Mouse (Mus musculus) CH12.LX (cell line): Measurements from ENCODE around the gene Pcca. TPM values are rescaled to one million over a fixed set of nuclear protein-coding genes. Genes with fewer than 3 reads are reported as not detected.

ENCODE experiments used
- DNase-seq: peaks from one replicate; pipeline ENCODE4 v3.0.0-alpha.2; 2013; ENCODE audit errors: extremely low read depth
- H3K27ac ChIP-seq: 2 replicates; pipeline ENCODE4 v1.5.1; 2012; ENCODE audit warnings: low read depth, mild to moderate bottlenecking, control low read depth, moderate library complexity; ENCODE audit not compliant: insufficient read depth
- H3K27me3 ChIP-seq: replicated peaks from 2 replicates; pipeline ENCODE3; 2012; ENCODE audit warnings: inconsistent platforms
- H3K36me3 ChIP-seq, 2 experiments: replicated peaks in 1 of 2; 2 replicates each; pipeline versions ENCODE3 to v1.6.1; 2012; ENCODE audit warnings: inconsistent platforms in 1 of 2, low read length in 1 of 2, mild to moderate bottlenecking in 1 of 2, mixed read lengths in 1 of 2, moderate library complexity in 1 of 2; ENCODE audit not compliant: control insufficient read depth in 1 of 2, insufficient read depth in 1 of 2
- H3K4me1 ChIP-seq, 2 experiments: 2 replicates each; pipeline ENCODE4 v1.6.1; 2012; ENCODE audit warnings: inconsistent platforms in 1 of 2, moderate library complexity in 1 of 2; ENCODE audit not compliant: insufficient read depth in 2 of 2, control insufficient read depth in 1 of 2
- H3K4me2 ChIP-seq: 2 replicates; pipeline ENCODE4 v1.6.1; 2012; ENCODE audit warnings: low read depth, mild to moderate bottlenecking, control low read depth; ENCODE audit not compliant: poor library complexity, insufficient read depth, severe bottlenecking
- H3K4me3 ChIP-seq, 3 experiments: fragments of 150-350 bp in 1 of 3; sonication (generic) in 1 of 3; replicated peaks in 1 of 3; 2 replicates each; pipeline versions ENCODE3 to v1.5.1; 2011 to 2012; ENCODE audit warnings: low read depth in 2 of 3, low read length in 2 of 3, mild to moderate bottlenecking in 2 of 3, moderate library complexity in 2 of 3, control low read depth in 1 of 3, improper control_type of control experiment in 1 of 3, inconsistent platforms in 1 of 3, mixed read lengths in 1 of 3; ENCODE audit not compliant: poor library complexity in 1 of 3
- H3K79me2 ChIP-seq: replicated peaks from 2 replicates; pipeline ENCODE4 v1.6.1; 2012; ENCODE audit warnings: mild to moderate bottlenecking, moderate library complexity; ENCODE audit not compliant: control insufficient read depth, poor library complexity, insufficient read depth, severe bottlenecking; ENCODE audit errors: extremely low read depth
- H3K9ac ChIP-seq: 2 replicates; pipeline ENCODE4 v1.6.1; 2012; ENCODE audit warnings: low read depth, mild to moderate bottlenecking, control low read depth, moderate library complexity; ENCODE audit not compliant: insufficient read depth
- H3K9me3 ChIP-seq: replicated peaks from 2 replicates; pipeline ENCODE3; 2012; ENCODE audit warnings: low read length, inconsistent platforms, mixed read lengths
- CHD1 ChIP-seq: IDR thresholded peaks from 2 replicates; pipeline ENCODE4 v1.6.1; 2012; ENCODE audit warnings: low read depth, low read length, improper control_type of control experiment, inconsistent platforms
- CTCF ChIP-seq, 2 experiments: IDR thresholded peaks in 1 of 2; conservative IDR thresholded peaks in 1 of 2; 2 replicates each; pipeline ENCODE4 v1.5.1; 2011 to 2012; ENCODE audit warnings: low read depth in 2 of 2, low read length in 2 of 2, improper control_type of control experiment in 1 of 2, inconsistent platforms in 1 of 2, mild to moderate bottlenecking in 1 of 2, moderate library complexity in 1 of 2
- E2F4 ChIP-seq: IDR thresholded peaks from 2 replicates; pipeline ENCODE4 v1.6.1; 2011; ENCODE audit warnings: low read depth, low read length, improper control_type of control experiment; ENCODE audit not compliant: insufficient replicate concordance
- ELF1 ChIP-seq: IDR thresholded peaks from 2 replicates; pipeline ENCODE4 v1.6.1; 2014; ENCODE audit warnings: low read depth, mild to moderate bottlenecking, inconsistent platforms, low read length, improper control_type of control experiment
- ETS1 ChIP-seq: conservative IDR thresholded peaks from 2 replicates; pipeline ENCODE4 v1.6.1; 2012; ENCODE audit warnings: low read depth, mild to moderate bottlenecking, inconsistent platforms, low read length, improper control_type of control experiment, moderate library complexity
- HCFC1 ChIP-seq: IDR thresholded peaks from 2 replicates; pipeline ENCODE4 v1.6.1; 2012; ENCODE audit warnings: low read depth, mild to moderate bottlenecking, inconsistent platforms, low read length, improper control_type of control experiment
- IRF4 ChIP-seq: IDR thresholded peaks from 2 replicates; pipeline ENCODE4 v1.6.1; 2014; ENCODE audit warnings: low read depth, mild to moderate bottlenecking, inconsistent platforms, low read length, improper control_type of control experiment
- KAT2A ChIP-seq: IDR thresholded peaks from 2 replicates; pipeline ENCODE4 v1.6.1; 2012; ENCODE audit warnings: low read length, improper control_type of control experiment, inconsistent platforms; ENCODE audit not compliant: insufficient replicate concordance
- MAX ChIP-seq: IDR thresholded peaks from 2 replicates; pipeline ENCODE4 v1.6.1; 2011; ENCODE audit warnings: low read length, improper control_type of control experiment
- MYC ChIP-seq: IDR thresholded peaks from 2 replicates; pipeline ENCODE4 v1.6.1; 2011; ENCODE audit warnings: low read depth, mild to moderate bottlenecking, improper control_type of control experiment, low read length
- PAX5 ChIP-seq: IDR thresholded peaks from 2 replicates; pipeline ENCODE4 v1.6.1; 2012; ENCODE audit warnings: low read length, inconsistent platforms, mixed read lengths
- POLR2A ChIP-seq: IDR thresholded peaks from 2 replicates; pipeline ENCODE4 v1.6.1; 2011; ENCODE audit warnings: low read depth, mild to moderate bottlenecking, improper control_type of control experiment, low read length
- RAD21 ChIP-seq: IDR thresholded peaks from 2 replicates; pipeline ENCODE4 v1.6.1; 2011; ENCODE audit warnings: low read depth, mild to moderate bottlenecking, low read length, improper control_type of control experiment, moderate library complexity
- SIN3A ChIP-seq: IDR thresholded peaks from 2 replicates; pipeline ENCODE4 v1.6.1; 2012; ENCODE audit warnings: low read length, improper control_type of control experiment, inconsistent platforms
- SMC3 ChIP-seq: IDR thresholded peaks from 2 replicates; pipeline ENCODE4 v1.6.1; 2011; ENCODE audit warnings: low read depth, low read length, improper control_type of control experiment
- TCF12 ChIP-seq: IDR thresholded peaks from 2 replicates; pipeline ENCODE4 v1.6.1; 2014; ENCODE audit warnings: low read depth, mild to moderate bottlenecking, inconsistent platforms, low read length, improper control_type of control experiment
- UBTF ChIP-seq: IDR thresholded peaks from 2 replicates; pipeline ENCODE4 v1.6.1; 2012; ENCODE audit warnings: low read depth, mild to moderate bottlenecking, inconsistent platforms, low read length, improper control_type of control experiment, moderate library complexity
- ZC3H11A ChIP-seq: IDR thresholded peaks from 2 replicates; pipeline ENCODE4 v1.6.1; 2012; ENCODE audit warnings: low read depth, mild to moderate bottlenecking, inconsistent platforms, low read length, improper control_type of control experiment
- ZMIZ1 ChIP-seq: IDR thresholded peaks from 2 replicates; pipeline ENCODE4 v1.6.1; 2012; ENCODE audit warnings: low read depth, mild to moderate bottlenecking, inconsistent platforms, low read length, improper control_type of control experiment
- ZNF384 ChIP-seq: IDR thresholded peaks from 2 replicates; pipeline ENCODE4 v1.6.1; 2012; ENCODE audit warnings: low read depth, low read length, improper control_type of control experiment, inconsistent platforms
- dilution Hi-C: fragments of 300-500 bp; cut with MboI; formaldehyde crosslinking; loops from 2 replicates; pipeline ENCODE4 v1.14.3; 2020; ENCODE audit warnings: low sequenced_read_pairs; ENCODE audit not compliant: extremely low pct_unique_long_range_greater_than_20kb, extremely low pct_ligation_motif_present
- in situ Hi-C: fragments of 300-500 bp; cut with MboI; formaldehyde crosslinking; loops from 3 replicates; pipeline ENCODE4 v1.14.3; 2019; ENCODE audit warnings: low sequenced_read_pairs, low pct_ligation_motif_present, low pct_unique_long_range_greater_than_20kb, mixed read lengths
- polyA plus RNA-seq: library from polyadenylated mRNA; unstranded; fragments of >175 nt; gene quantifications from 2 replicates; pipeline ENCODE4 v1.2.1, GENCODE M21; 2012; ENCODE audit warnings: low read depth; ENCODE audit not compliant: insufficient read length
- total RNA-seq, 2 experiments: library from RNA; depleted of rRNA; stranded (reverse); fragments of 300-350 nt in 1 of 2; fragments of >200 nt in 1 of 2; gene quantifications; 2 replicates each; pipeline ENCODE4 v1.2.3; 2012 to 2014

Gene Pcca
- total and polyA plus RNA-seq, 3 experiments: 11.2 to 39.0 (median 23.8) TPM

DNA sequence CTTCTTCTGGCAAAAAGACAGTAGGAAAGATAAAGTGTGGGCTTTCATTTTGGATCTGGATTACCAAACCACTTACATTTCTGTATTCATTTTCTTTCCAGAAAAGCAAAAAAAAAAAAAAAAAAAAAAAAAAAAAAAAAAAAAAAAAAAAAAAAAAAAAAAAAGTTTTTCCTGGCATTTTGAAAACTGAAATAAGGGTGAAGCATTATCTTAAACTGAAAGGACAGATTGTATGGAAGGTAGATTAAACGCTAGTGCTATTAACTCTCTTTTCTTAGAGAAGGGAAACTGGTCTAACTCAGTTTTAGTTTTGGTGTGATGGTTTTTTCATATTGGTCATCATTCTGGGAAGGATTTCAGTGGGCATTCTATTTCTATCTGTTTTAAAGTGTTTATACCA lies 42.1 kb upstream of the Pcca start:
- no peaks in the 10 kb centered on the region for H3K27me3 ChIP-seq
- H3K27ac ChIP-seq: no peak overlapping the region
- H3K4me2 ChIP-seq: no peak overlapping the region
- in situ Hi-C loops: no loop called here
- H3K4me3 ChIP-seq: no peak overlapping the region
- no peak for DNase-seq
- no peaks in the 10 kb centered on the region for H3K36me3 ChIP-seq
- dilution Hi-C loops: no loop called here
- TF ChIP-seq UBTF: no peak
- no peak for TF ChIP-seq RAD21
- TF ChIP-seq ZNF384: peak; percentile 67
- TF ChIP-seq POLR2A: no peak
- TF ChIP-seq E2F4: no peak
- no peak for TF ChIP-seq TCF12
- no peak for TF ChIP-seq CTCF (conservative IDR thresholded peaks at IDR 0.05 in 1 of 2, IDR thresholded peaks at IDR 0.05 in 1 of 2; ENCODE audit: low read depth in 2 of 2, low read length in 2 of 2)
- TF ChIP-seq ETS1: no peak
- no peaks in the 10 kb centered on the region for H3K79me2 ChIP-seq
- H3K4me1 ChIP-seq: no peaks in the 10 kb centered on the region
- no peaks in the 10 kb centered on the region for H3K9me3 ChIP-seq
- no peak overlapping the region for H3K9ac ChIP-seq

DNA sequence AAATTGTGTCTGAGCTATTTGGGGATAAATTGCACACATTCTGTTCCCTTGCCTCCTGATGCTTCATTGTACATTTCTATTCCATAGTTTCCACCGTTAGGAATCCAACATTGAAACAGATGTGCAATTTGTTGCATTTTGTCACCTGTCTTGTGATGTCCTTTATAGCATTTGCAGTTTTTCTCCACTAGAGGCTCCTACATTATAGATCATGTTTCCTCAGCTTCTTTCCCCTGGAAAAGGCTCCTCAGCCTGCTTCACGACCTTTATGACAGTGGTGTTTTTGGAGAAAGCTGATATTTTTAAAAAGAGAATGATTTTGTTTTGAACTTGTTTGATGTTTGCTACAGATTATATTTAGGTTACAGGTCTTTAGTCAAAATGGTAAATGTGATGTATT lies 25.1 kb upstream of the Pcca start:
- no peaks in the 10 kb centered on the region for H3K36me3 ChIP-seq
- DNase-seq: no peak
- no peaks in the 10 kb centered on the region for H3K9me3 ChIP-seq
- no peak overlapping the region for H3K27ac ChIP-seq
- H3K79me2 ChIP-seq: no peaks in the 10 kb centered on the region
- in situ Hi-C loops (loop anchor here (25.0 kb wide), 1 partner anchor 378 kb away; no protein-coding TSS in a partner anchor), dilution Hi-C loops (no loop called here)
- no peak overlapping the region for H3K9ac ChIP-seq
- H3K4me1 ChIP-seq: no peaks in the 10 kb centered on the region
- TF ChIP-seq CTCF (conservative IDR thresholded peaks at IDR 0.05 in 1 of 2, IDR thresholded peaks at IDR 0.05 in 1 of 2; ENCODE audit: low read depth in 2 of 2, low read length in 2 of 2) (peak; percentile 44 to 62; a peak in 3 of 4 replicates), ZC3H11A (0 out of 2 replicates have a peak, but pooled peaks have one; percentile 2), TCF12 (no peak), SMC3 (peak; percentile 61), RAD21 (peak; percentile 69), CHD1 (no peak), MYC (no peak)
- H3K27me3 ChIP-seq: peaks cover 1% of the 10 kb centered on the region
- no peak overlapping the region for H3K4me2 ChIP-seq
- H3K4me3 ChIP-seq: no peak overlapping the region

DNA sequence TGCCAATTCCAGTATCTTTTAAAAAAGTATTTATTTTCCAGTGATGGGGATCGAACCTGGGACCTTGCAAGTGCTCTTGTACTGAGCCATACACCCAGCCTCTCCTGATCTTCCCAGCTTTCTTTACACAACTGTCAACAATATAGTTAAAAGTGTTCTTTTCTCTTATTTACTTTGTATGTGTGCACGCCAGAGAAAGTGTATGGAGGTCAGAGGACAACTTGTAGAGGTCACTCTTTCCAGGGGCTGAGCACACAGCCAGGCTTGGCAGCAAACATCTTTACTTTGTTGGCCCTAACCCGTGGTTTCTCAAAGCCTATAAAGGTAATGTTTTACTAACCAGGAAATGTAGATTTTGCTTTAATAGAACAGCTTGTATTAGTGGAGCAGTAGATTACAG lies 22.6 kb upstream of the Pcca start:
- H3K4me2 ChIP-seq: no peak overlapping the region
- no peak overlapping the region for H3K27ac ChIP-seq
- DNase-seq: no peak
- in situ Hi-C loops (loop anchor here (25.0 kb wide), 1 partner anchor 376 kb away; no protein-coding TSS in a partner anchor), dilution Hi-C loops (no loop called here)
- H3K79me2 ChIP-seq: no peaks in the 10 kb centered on the region
- H3K4me3 ChIP-seq: no peak overlapping the region
- no peaks in the 10 kb centered on the region for H3K4me1 ChIP-seq
- no peaks in the 10 kb centered on the region for H3K9me3 ChIP-seq
- peaks cover 1% of the 10 kb centered on the region for H3K27me3 ChIP-seq
- no peak for TF ChIP-seq IRF4
- TF ChIP-seq KAT2A: no peak
- no peak for TF ChIP-seq ELF1
- TF ChIP-seq ETS1: no peak
- TF ChIP-seq TCF12: no peak
- TF ChIP-seq ZMIZ1: no peak
- no peak for TF ChIP-seq HCFC1
- TF ChIP-seq SIN3A: no peak
- no peak for TF ChIP-seq PAX5
- TF ChIP-seq MAX: no peak
- H3K36me3 ChIP-seq: no peaks in the 10 kb centered on the region
- H3K9ac ChIP-seq: no peak overlapping the region
